Mouse (Mus musculus) forebrain, embryonic 11.5 days (tissue): ENCODE data around the gene Dab1. TPM values are rescaled to one million over a fixed set of nuclear protein-coding genes. Genes with fewer than 3 reads are reported as not detected.

ENCODE experiments used
- ATAC-seq: fragments of 200-750 bp; cut with Nextera tagmentation; replicated peaks from 2 replicates; pipeline ENCODE4 v1.8.0; 2017; ENCODE audit warnings: moderate TSS enrichment; ENCODE audit not compliant: low FRiP score
- DNase-seq: peaks from one replicate; pipeline ENCODE4 v3.0.0-alpha.2; 2017; ENCODE audit warnings: low spot score
- H3K27ac ChIP-seq: fragments of 300-500 bp; sonication (generic); 2 replicates; pipeline ENCODE4 v1.5.1; 2014; ENCODE audit warnings: low read depth, low read length
- H3K27me3 ChIP-seq: fragments of 300-500 bp; sonication (generic); 2 replicates; pipeline ENCODE4 v1.6.1; 2014; ENCODE audit warnings: mild to moderate bottlenecking, low read length, mixed read lengths; ENCODE audit not compliant: control insufficient read depth, insufficient read depth
- H3K36me3 ChIP-seq: fragments of 300-500 bp; sonication (generic); 2 replicates; pipeline ENCODE4 v1.6.1; 2014; ENCODE audit warnings: mild to moderate bottlenecking, low read length, moderate library complexity, mixed read lengths; ENCODE audit not compliant: control insufficient read depth, insufficient read depth
- H3K4me1 ChIP-seq: fragments of 300-500 bp; sonication (generic); replicated peaks from 2 replicates; pipeline ENCODE4 v1.6.1; 2014; ENCODE audit warnings: low read length, mixed read lengths; ENCODE audit not compliant: control insufficient read depth, insufficient read depth
- H3K4me2 ChIP-seq: fragments of 300-500 bp; sonication (generic); 2 replicates; pipeline ENCODE4 v1.6.1; 2014; ENCODE audit warnings: low read depth, mild to moderate bottlenecking, low read length, moderate library complexity, mixed read lengths; ENCODE audit not compliant: severe bottlenecking
- H3K4me3 ChIP-seq: fragments of 300-500 bp; sonication (generic); 2 replicates; pipeline ENCODE4 v1.5.1; 2014; ENCODE audit warnings: low read depth, low read length
- H3K9ac ChIP-seq: fragments of 300-500 bp; sonication (generic); 2 replicates; pipeline ENCODE4 v1.6.1; 2014; ENCODE audit warnings: low read length
- H3K9me3 ChIP-seq: fragments of 300-500 bp; sonication (generic); 2 replicates; pipeline ENCODE4 v1.6.1; 2016; ENCODE audit warnings: low read length, mixed read lengths; ENCODE audit not compliant: control insufficient read depth
- WGBS: fragments of 180-500 bp; shearing (Covaris S2); extraction: QIAGEN DNeasy Blood & Tissue Kit; methylation state at CpG from one replicate; pipeline ENCODE4 v1.1.7; 2014; 5-methylcytosine and 5-hydroxymethylcytosine counted together
- polyA plus RNA-seq: library from polyadenylated mRNA; unstranded; fragments of >200 nt; fragmentation: Nextera tagmentation; extraction: Ambion mirVana; gene quantifications from 2 replicates; pipeline ENCODE4 v1.2.1, GENCODE M21; 2014

The Dab1 gene
- polyA plus RNA-seq, 1 experiment from 2014 or later, result 51.6 TPM

DNA sequence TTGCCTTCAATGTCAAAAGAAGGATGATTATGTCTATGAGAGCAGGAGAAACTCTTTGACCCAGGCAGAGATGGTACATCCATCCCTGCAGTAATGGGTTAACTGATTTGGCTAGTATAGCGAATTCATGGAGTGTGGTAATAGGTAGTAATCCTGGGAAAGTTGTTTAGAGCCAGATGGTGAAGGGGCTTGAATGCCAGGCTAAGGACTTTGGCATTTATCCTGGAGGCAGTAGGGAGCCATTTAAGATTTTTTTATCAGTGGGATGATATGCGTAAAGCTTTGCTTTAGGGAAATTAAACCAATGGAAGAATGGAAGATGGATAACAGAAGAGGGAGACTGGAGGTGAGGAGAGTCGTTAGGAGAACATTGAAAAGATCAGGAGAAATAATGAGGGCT is 669.2 kb downstream of the Dab1 start:
- no peaks in the 10 kb centered on the region for H3K4me1 ChIP-seq
- H3K9me3 ChIP-seq, result no peaks in the 10 kb centered on the region
- WGBS, result 71% methylated on average over 3 of the region's 3 CpGs
- H3K27ac ChIP-seq, result no peak overlapping the region
- ATAC-seq (no peak), DNase-seq (no peak)
- H3K36me3 ChIP-seq, result no peaks in the 10 kb centered on the region
- no peak overlapping the region for H3K4me3 ChIP-seq
- H3K27me3 ChIP-seq, result no peaks in the 10 kb centered on the region
- no peak overlapping the region for H3K4me2 ChIP-seq
- H3K9ac ChIP-seq, result no peak overlapping the region

DNA sequence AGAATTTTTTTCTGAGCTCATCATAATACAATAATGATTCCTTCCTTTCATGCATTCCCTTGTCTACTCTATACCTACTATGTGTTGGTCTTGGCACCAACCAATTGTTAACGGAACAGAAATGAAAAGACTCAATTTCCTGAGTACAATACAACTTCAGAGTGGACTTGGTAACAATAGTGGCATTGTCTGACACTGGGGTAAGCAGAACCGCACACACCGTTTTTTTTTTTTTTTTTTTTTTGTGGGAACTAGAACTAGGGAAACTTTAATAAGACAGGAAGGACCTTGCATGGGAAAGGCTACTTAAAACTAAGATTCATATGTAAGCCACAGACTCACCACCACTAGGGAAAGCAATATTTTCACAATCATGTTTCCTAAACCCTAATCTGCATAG is 682.6 kb downstream of the Dab1 start:
- Histone ChIP-seq H3K27me3 (no peaks in the 10 kb centered on the region), H3K4me1 (no peaks in the 10 kb centered on the region), H3K4me3 (no peak overlapping the region), H3K9me3 (no peaks in the 10 kb centered on the region), H3K9ac (no peak overlapping the region), H3K4me2 (no peak overlapping the region), H3K36me3 (no peaks in the 10 kb centered on the region), H3K27ac (no peak overlapping the region)
- DNase-seq (no peak), ATAC-seq (no peak)
- 73% methylated on average over 3 of the region's 3 CpGs for WGBS

GRCm38 (mm10) chr4:104302996-104303652 is 684.0 kb downstream of the Dab1 start:
- ATAC-seq (0 out of 2 replicates have a peak, but pooled peaks have one; percentile 42), DNase-seq (peak; percentile 46)
- H3K27me3 ChIP-seq, result no peaks in the 10 kb centered on the region
- H3K27ac ChIP-seq, result no peak overlapping the region
- no peaks in the 10 kb centered on the region for H3K4me1 ChIP-seq
- no peaks in the 10 kb centered on the region for H3K9me3 ChIP-seq
- H3K4me3 ChIP-seq, result no peak overlapping the region
- H3K9ac ChIP-seq, result no peak overlapping the region
- H3K4me2 ChIP-seq, result no peak overlapping the region
- WGBS, result 53% methylated on average over 10 of the region's 10 CpGs
- H3K36me3 ChIP-seq, result no peaks in the 10 kb centered on the region

- no peaks in the 10 kb centered on the region for H3K27me3 ChIP-seq
- no peaks in the 10 kb centered on the region for H3K36me3 ChIP-seq
- H3K27ac ChIP-seq, result no peak overlapping the region
- no peak overlapping the region for H3K4me3 ChIP-seq
- DNase-seq (no peak), ATAC-seq (no peak)
- H3K9me3 ChIP-seq, result no peaks in the 10 kb centered on the region
- no peak overlapping the region for H3K9ac ChIP-seq
- no peaks in the 10 kb centered on the region for H3K4me1 ChIP-seq
- no peak overlapping the region for H3K4me2 ChIP-seq
- WGBS, result 78% methylated on average over 2 of the region's 2 CpGs
Measured at GRCm38 (mm10) chr4:104307781-104308180, 688.6 kb downstream of the Dab1 start.

DNA sequence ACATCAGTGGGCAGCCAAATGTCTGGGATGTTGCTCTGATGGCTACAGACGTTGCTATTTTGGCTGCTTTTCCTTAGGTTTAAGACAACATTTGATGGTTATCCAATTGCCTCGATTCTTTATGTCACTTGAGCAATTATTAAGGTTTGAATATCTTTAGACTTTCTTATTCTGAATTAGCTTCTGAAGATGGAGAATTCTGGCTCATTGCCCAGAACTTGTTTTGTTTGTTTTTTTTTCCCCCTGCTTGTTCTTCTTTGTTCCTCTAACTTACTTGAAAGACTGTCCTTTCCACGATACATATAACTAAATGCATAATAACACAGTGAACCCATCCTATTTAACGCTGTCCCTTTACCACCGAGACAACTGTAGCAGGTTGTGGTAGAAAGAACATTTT is 707.1 kb downstream of the Dab1 start:
- DNase-seq (no peak), ATAC-seq (no peak)
- H3K9me3 ChIP-seq, result no peaks in the 10 kb centered on the region
- no peaks in the 10 kb centered on the region for H3K27me3 ChIP-seq
- H3K9ac ChIP-seq, result no peak overlapping the region
- WGBS, result 69% methylated on average over 5 of the region's 5 CpGs
- H3K4me3 ChIP-seq, result no peak overlapping the region
- H3K4me2 ChIP-seq, result no peak overlapping the region
- no peaks in the 10 kb centered on the region for H3K4me1 ChIP-seq
- no peak overlapping the region for H3K27ac ChIP-seq
- H3K36me3 ChIP-seq, result no peaks in the 10 kb centered on the region

DNA sequence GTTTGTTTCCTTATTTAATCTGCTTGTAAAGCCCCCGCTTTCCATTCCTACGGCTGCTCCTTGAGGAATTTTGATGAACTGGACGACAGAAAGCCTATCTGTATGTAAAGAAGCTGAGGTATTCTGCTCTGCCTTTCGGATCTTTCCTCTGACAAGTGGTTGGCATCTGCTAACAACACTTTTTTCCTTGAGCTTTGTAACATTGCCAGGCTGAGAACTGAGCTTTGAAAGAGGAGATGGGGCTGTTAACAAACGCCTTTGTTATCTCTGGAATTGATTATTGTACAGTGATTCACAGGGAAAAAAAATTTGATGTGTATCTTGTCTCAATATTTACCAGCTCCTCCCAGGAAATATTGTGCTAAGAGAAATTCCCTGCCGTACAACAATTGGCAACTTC is 712.7 kb downstream of the Dab1 start:
- WGBS, result 73% methylated on average over 6 of the region's 6 CpGs
- Histone ChIP-seq H3K27me3 (no peaks in the 10 kb centered on the region), H3K9me3 (no peaks in the 10 kb centered on the region), H3K27ac (no peak overlapping the region), H3K4me1 (no peaks in the 10 kb centered on the region), H3K9ac (no peak overlapping the region), H3K4me2 (no peak overlapping the region), H3K4me3 (no peak overlapping the region), H3K36me3 (no peaks in the 10 kb centered on the region)
- DNase-seq (no peak), ATAC-seq (no peak)

DNA sequence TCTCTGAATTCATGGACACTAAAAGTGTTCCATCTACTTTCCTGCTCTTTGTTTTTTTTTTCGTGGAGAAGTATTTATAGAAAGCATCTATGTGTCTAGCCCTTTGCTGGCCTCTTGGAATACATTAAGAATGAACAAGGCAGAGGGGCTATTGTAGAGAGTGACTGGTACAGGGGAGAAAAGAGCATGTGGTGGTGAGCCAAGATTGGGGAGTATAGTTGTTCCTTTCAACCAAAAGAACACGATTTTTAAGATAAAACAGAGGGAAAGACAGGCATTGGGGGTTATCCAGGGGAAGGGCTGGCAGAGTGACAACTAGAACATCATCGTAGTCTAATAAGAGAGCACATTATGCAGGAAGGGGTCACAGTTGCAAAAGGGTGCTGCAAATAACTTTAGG is 713.2 kb downstream of the Dab1 start:
- H3K4me1 ChIP-seq, result no peaks in the 10 kb centered on the region
- H3K36me3 ChIP-seq, result no peaks in the 10 kb centered on the region
- no peak for ATAC-seq
- WGBS, result 70% methylated on average over 3 of the region's 3 CpGs
- H3K4me2 ChIP-seq, result no peak overlapping the region
- no peak overlapping the region for H3K27ac ChIP-seq
- no peak for DNase-seq
- no peaks in the 10 kb centered on the region for H3K9me3 ChIP-seq
- H3K9ac ChIP-seq, result no peak overlapping the region
- no peaks in the 10 kb centered on the region for H3K27me3 ChIP-seq
- H3K4me3 ChIP-seq, result no peak overlapping the region

GRCm38 (mm10) chr4:104337279-104337678 is 718.1 kb downstream of the Dab1 start:
- Histone ChIP-seq H3K4me3 (no peak overlapping the region), H3K27ac (no peak overlapping the region), H3K4me2 (no peak overlapping the region), H3K9ac (no peak overlapping the region), H3K27me3 (no peaks in the 10 kb centered on the region), H3K4me1 (no peaks in the 10 kb centered on the region), H3K9me3 (no peaks in the 10 kb centered on the region), H3K36me3 (no peaks in the 10 kb centered on the region)
- ATAC-seq (no peak), DNase-seq (no peak)
- WGBS, result 74% methylated on average over 10 of the region's 10 CpGs

- no peak for ATAC-seq
Measured at GRCm38 (mm10) chr4:104338382-104338781, 719.2 kb downstream of the Dab1 start.

More at GRCm38 (mm10) chr4:104338382-104338781, 719.2 kb downstream of the Dab1 start:
- no peaks in the 10 kb centered on the region for H3K27me3 ChIP-seq
- no peak overlapping the region for H3K4me3 ChIP-seq
- 94% methylated on average over 2 of the region's 2 CpGs for WGBS
- H3K27ac ChIP-seq, result no peak overlapping the region
- no peak overlapping the region for H3K4me2 ChIP-seq
- H3K9me3 ChIP-seq, result no peaks in the 10 kb centered on the region
- H3K36me3 ChIP-seq, result no peaks in the 10 kb centered on the region
- DNase-seq, result no peak
- no peaks in the 10 kb centered on the region for H3K4me1 ChIP-seq
- H3K9ac ChIP-seq, result no peak overlapping the region
